Mouse (Mus musculus): ENCODE measurements around the gene Creg1.

Creg1 gene

DNA sequence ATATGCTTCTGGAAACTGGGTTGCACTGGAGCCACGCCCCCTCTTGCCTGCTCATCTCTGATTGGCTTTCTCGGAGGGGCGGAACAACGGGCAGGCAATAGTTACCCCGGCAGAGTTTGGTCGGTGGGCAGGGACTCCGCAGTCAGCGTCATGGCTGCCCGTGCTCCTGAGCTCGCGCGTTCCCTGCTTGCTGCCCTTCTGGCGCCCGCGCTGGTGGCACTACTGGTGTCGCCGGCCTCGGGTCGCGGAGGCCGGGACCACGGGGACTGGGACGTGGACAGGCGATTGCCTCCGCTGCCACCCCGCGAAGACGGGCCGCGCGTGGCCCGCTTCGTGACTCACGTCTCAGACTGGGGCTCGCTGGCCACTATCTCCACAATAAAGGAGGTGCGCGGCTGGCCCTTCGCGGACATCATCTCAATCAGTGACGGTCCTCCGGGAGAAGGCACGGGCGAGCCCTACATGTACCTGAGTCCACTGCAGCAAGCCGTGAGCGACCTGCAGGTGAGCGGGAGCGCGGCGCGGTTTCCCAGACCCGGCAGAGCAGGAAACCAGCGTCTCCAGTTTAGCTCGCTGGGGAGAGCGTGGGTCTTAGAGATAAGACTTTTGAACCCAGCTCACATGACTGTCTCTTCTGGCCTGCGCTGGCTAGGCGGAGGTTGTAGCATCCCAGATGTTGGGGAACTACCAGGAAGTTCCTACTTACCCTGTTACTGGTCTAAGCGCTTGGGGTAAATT, at the start of gene Creg1:
TSS of gene Creg1 (plus strand) at position 112 of the 738 bp plus-strand sequence.
- peak; percentile 91 for DNase-seq (ENCODE audit: low spot score)

GRCm38 (mm10) chr1:165713798-165714197, 49.7 kb upstream of the Creg1 start:
- no peak for DNase-seq (ENCODE audit: low spot score)

- DNase-seq (ENCODE audit: low spot score), result no peak
Observed at GRCm38 (mm10) chr1:165716426-165716825, 47.1 kb upstream of the Creg1 start.

- DNase-seq (ENCODE audit: low spot score), result no peak
Observed at GRCm38 (mm10) chr1:165717711-165718542, 45.6 kb upstream of the Creg1 start.

DNA sequence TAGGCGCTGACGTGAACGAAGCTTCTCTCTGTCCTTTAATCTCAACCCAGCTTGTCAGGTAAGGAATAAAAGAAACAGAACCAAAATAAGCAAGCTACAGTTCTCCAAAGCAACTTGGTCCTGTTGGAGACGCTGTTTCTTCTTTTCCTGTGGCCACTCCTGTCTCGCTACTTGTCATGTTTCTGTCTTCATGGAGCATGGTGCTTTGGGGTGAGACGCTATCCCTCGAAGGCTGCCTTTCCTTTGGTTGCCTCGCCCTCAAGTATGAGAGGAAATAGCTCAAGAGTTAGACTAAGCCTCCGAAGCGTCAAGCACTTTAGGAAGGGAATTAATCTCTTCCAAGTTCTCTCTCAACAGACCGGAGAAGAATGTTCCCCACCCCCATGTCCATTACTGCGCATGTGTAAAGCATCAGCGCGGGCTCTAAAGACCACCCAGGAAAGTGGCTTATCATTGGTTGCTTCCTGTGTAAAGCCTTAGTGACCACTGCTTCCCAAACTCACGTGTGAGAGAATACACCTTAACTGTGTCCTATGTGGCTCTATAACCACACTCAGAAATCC, 44.9 kb upstream of the Creg1 start:
- DNase-seq (ENCODE audit: low spot score), result no peak

DNA sequence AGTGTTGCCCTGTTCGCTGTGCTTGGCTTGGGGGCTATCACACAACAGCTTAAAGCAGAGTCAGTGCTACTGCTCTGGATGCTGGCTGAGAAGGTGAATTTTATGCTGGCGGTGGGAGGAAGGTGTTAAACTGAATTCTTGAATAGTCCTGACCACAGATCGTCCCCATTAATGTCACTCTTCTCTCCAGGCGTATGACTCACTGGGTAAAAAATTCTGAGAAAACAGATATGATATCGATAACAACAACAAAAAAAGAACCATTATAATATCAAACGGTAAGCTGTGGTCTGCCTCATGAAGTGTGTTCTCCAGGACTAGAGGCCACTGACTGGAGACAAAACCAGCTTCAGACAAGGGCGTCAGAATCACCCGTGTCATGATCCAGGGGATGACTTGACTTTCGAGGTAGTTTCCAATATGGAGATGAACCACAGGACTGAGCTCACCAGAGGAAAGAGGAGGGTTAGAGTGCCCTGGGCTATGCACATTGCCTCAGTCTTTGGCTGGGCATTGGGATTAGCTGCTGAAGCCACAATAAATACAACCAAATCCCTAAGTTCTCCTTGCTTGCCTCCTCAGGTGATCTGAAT, 40.9 kb upstream of the Creg1 start:
- no peak for DNase-seq (ENCODE audit: low spot score)

DNA sequence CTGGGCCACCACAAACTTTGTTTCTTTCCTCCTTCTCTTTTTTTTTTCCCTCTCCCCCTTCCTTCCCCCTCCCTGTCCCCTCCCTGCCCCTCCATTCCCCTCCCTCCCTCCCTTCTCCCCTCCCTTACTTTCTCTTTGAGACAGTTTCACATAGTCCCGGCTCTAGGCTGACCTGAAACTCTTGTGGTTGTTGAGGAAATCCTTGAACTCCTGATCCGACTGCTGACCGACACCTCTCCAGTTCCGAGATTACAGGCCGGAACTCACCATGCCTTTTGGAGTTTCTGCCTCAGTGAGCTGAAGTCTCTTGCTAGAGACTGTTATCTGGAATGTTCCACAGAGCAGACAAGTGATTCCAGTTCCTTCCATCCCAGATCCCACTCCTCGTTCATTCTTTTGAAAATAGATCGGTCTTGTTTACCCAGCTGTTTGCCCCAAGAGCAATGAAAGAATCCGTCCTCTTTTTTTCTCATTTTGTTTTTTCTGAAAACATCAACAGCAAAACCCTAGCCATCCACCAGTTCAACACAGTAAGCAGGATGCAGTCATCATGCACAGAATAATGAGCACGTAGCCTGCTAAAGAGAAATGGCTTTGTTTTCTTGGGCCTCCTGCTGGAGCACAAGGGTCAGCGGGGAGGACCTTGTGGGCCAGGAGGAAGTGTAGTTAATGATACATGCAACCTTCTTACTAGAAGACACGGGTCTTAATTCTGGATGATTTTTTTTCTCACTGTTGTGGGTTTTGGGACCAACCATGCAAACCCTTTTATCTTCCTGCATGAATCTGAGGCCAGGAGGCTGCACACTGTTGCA, 39.1 kb upstream of the Creg1 start:
- no peak for DNase-seq (ENCODE audit: low spot score)

DNA sequence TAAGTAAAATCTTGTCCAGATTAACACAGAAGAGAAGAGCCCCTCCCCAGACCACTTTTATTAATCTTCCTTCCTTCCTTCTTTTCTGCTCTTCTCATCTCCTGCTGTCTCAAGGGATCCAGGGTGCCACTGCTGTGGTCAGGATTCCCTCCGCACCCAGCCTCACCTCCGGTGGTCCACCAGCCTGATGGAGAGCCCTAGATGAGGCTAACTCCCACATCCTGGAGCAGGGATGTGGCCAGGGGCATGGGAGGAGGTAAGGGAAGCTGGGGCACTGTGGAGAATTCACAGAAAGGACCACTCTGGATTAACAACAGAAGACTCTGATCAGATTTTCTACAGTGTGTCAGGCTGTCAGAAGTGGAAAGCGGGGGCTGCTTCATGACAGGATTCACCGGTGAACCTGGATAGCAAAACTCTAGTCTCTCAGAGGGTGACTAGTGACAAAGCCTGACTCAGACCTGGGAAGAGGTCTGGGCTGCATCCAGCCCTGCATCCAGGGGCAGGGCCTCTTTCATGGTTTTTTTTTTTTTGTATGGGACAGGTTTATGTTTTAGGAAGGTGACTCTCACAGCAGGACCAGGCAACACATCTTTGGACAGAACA, 38.4 kb upstream of the Creg1 start:
- DNase-seq (ENCODE audit: low spot score), result no peak

DNA sequence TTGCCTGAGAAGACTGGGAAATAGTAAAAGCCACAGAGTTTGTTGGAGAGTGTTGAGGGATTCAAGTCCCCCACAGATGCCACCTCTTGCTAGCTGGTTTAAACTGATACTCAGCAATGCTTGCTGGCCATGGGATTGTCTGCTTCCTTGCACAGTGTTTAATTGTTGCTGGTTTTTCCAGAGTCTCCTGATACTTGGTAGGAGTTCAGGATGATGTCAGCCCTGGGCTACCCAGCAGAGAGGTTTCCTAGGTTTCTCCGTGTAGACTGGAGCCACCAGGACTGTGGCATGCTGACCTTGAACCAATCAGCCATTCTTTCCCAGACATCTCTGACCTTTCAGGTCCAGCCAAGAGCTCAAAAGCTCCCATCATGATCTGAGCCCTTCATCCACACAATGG, 36.6 kb upstream of the Creg1 start:
- no peak for DNase-seq (ENCODE audit: low spot score)

DNA sequence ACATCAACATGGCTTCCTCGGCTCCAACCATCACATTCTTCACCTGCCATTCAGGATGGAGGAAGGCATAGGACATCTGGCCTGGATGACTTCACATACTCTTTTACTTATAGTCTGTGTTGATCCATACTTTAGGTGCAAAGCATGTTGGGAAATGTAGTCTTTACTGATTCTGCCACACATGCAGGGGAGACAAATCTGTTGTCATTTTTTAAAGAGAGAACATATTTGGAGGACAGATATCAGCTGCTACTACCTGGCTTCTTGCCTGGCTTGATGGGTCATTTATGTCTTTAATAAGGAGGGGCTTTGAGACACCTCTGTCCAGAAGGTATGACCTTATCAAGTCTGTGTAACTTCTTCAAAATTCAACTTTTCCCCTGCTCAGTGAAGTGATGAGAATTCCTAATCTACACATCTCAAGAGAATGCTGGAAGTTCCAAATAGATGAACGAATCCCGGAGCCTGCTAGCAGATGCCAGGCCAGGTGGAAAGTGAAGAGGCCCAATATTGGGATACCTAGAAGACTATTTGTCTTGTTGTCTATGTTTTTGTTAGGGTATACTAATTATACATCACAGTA, 35.4 kb upstream of the Creg1 start:
- DNase-seq (ENCODE audit: low spot score), result no peak

- DNase-seq (ENCODE audit: low spot score), result no peak
Observed at GRCm38 (mm10) chr1:165730129-165730528, 33.4 kb upstream of the Creg1 start.

- DNase-seq (ENCODE audit: low spot score), result no peak
Observed at GRCm38 (mm10) chr1:165731553-165731952, 32.0 kb upstream of the Creg1 start.

DNA sequence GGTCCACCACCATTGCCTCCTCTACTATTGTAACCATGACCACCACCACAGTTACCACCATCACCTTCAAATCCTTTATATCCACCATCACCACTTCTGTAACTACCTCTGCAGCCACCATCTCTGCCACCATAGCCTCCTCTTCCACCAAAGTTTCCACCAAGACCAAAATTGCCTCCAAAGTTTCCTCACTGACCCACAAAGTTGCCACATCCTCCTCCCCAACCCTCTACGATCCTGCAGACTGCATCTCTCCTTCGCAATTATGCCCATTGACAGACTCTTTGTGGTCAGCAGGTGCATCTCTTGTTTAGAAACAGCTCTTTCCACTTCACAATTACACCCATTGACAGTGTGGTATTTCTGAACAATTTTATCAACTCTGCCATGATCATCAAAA, 28.7 kb upstream of the Creg1 start:
- no peak for DNase-seq (ENCODE audit: low spot score)

DNA sequence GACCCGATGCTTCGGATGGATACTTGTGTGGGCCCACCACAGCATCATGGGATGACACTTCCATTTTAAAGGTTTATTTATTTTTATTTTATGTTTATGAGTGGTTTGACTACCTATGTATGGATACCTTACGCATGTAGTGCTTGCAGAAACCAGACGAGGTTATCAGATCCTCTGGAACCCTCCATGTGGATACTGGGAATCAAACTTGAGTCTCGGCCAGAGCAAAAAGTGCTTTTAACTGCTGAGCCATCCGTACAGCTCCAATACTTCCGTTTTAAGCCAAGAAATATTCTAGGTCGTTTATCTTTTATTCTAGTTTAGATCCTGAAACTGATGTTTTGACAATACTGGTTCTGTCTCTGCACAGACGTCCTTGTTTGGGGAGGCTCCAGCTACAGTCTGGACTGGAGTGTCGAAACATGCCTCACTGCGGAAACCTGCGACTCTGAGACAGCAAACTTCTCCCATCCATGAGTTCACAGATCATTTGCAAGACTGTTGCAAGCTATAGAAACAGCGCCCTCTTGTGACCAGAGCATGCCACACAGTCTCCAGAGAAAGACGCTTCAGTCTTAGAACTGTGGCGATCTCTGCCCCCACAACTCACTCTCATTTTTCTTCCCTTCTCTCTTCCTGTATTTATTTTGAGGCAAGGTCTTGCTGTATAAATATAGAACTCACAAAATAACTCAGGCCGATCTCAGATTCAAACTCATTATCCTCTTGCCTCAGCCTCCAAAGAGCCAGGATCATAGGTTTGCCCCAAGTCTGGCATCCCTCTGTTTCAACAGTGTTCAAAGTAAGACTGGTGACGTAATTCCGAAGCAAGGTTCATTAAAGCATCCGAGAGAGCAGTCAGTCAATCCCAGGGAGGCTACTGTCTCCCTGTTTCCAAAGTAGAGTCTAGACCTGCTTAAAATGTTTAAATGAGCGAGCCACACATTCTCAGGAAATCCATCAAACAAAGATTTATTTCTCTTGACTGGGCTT, 27.4 kb upstream of the Creg1 start:
- peak; percentile 85 for DNase-seq (ENCODE audit: low spot score)

DNA sequence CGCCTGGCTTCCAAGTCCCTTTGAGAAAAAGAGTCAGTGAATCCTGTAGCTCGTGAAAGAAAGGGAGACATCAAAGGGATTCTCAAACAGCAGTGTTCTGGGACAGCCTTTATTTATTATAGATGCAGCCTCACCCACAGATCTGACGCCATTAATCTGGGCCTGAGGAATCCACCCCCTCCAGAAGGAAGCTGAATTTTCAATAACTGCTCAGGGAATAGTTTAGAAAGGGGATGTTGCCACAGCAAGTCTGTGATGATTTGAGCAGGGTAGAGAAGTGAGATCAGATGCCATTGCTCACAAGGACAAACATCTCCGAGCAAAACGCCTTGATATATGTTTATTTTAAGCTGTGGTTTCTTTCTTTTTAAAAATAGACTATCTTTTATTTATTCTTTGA, 26.1 kb upstream of the Creg1 start:
- DNase-seq (ENCODE audit: low spot score), result no peak

- DNase-seq (ENCODE audit: low spot score), result no peak
Observed at GRCm38 (mm10) chr1:165737867-165738266, 25.7 kb upstream of the Creg1 start.

DNA sequence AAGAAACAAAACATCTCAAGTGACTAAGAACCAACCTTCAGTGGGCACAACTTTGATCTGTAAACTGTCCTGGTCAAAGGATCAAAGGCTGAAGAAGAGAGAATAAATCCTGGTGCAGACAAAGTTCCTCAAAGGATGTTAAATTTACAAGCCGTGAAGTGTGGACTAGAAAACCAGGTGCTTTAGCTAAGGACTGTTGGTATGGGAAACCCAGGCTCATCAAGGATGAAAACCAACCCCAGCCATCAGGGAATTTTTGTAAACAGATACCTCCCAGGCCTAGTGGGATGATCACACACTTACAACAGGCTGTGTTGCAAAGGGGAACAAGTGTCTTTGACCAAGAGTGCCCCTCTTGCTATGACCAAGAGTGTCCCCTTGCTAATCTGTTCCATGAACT, 24.6 kb upstream of the Creg1 start:
- DNase-seq (ENCODE audit: low spot score), result no peak

DNA sequence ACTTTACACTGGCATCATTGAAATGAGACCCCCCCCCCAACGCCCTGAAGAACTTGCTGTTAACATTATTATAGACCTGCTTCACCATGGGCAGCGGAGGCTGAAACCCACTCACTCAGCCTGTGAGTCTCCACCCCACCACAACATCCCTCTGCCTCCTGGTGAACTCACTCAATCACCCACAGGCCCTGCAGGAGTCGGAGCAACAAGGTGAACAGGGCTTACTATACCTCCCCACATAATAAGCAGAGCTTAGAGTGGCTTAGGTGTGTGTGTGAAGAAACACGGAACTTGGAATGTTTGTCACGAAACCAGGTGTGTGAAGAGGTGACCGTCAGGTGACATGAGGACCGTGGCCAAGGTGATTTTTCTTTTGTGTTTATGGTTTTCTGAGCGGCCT, 21.6 kb upstream of the Creg1 start:
- DNase-seq (ENCODE audit: low spot score), result no peak

GRCm38 (mm10) chr1:165748053-165748452, 15.5 kb upstream of the Creg1 start:
- no peak for DNase-seq (ENCODE audit: low spot score)

DNA sequence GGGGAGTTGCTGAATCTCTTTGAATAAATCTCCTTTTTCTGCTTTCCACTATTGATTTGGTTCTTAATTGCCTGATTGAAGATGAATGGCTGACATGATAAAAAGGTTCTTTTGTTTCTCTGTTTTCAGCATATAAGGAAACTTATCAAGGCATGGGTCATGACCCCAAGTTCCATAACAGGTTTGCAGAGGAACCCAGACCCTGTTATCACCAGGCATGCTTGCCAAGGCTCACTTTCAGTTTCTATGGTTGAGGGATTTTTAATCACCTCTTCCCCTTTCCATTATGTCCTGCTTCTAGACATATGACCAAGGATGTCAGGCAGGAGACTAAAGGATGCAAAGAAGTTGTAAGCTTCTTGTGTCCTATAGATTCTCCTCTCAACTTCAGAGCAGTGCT, 12.4 kb upstream of the Creg1 start:
- DNase-seq (ENCODE audit: low spot score), result no peak

Data from adipocyte (in vitro differentiated cells).